8 mouse cellular contexts compared by ENCODE assay signal in genomic region chr2:25983159-25983907, GRCm38 (mm10). TPM values are rescaled to one million over a fixed set of nuclear protein-coding genes. Genes with fewer than 3 reads are reported as not detected.
DNase-seq lines count a peak whose midpoint lies in the region; ATAC-seq and TF ChIP-seq lines count a peak whose summit lies in the region.

TSS of gene Camsap1 (minus strand) at chr2:25983282.

- peak; percentile 50; the same call in 1 of the 2 replicates for TF ChIP-seq POLR2A in olfactory bulb, adult 2 months (IDR thresholded peaks at IDR 0.05; ENCODE audit: insufficient read depth, low read depth, low read length)
- TF ChIP-seq POLR2A in thymus, adult 2 months (IDR thresholded peaks at IDR 0.05; ENCODE audit: control insufficient read depth, extremely low read depth, insufficient read depth, low read length, poor library complexity), result peak; percentile 36; the same call in 1 of the 2 replicates

- no peaks in the 10 kb centered on the region for H3K9me3 ChIP-seq in G1E (replicated peaks)
- H3K9me3 ChIP-seq in forebrain, embryonic 16.5 days (ENCODE audit: control insufficient read depth, low read length), result no peaks in the 10 kb centered on the region
- H3K9me3 ChIP-seq in lung, embryonic 14.5 days (ENCODE audit: low read depth, low read length), result no peaks in the 10 kb centered on the region

- DNase-seq in G1E (ENCODE audit: low spot score), result peak; percentile 98
- peak; percentile 100 for DNase-seq in cerebellum, adult 18-20 months
- peak; percentile 98 for DNase-seq in heart, postnatal 36 days
- DNase-seq in layer of hippocampus, adult 2 months (ENCODE audit: low spot score in 2 of 2), result peak; percentile 95 to 99
- DNase-seq in lung, embryonic 14.5 days, result peak; percentile 99
- peak; percentile 99 for DNase-seq in thymus, adult 2 months

- H3K4me2 ChIP-seq in forebrain, embryonic 16.5 days (ENCODE audit: low read length), result peak within 1 kb of the TSS; percentile 73
- H3K4me2 ChIP-seq in lung, embryonic 14.5 days, result peak within 1 kb of the TSS; percentile 79

- intact Hi-C loops in heart, postnatal 36 days (cut with DNase I), result no loop called here

- ATAC-seq in G1E (ENCODE audit: extremely low read depth, insufficient number of reproducible peaks, low FRiP score, poor library complexity, severe bottlenecking), result peak; percentile 100
- peak; percentile 97 for ATAC-seq in forebrain, embryonic 16.5 days
- ATAC-seq in lung, embryonic 14.5 days (ENCODE audit: insufficient read depth), result peak; percentile 98

- peak within 1 kb of the TSS; percentile 96 for H3K9ac ChIP-seq in forebrain, embryonic 16.5 days (replicated peaks; ENCODE audit: low read depth, low read length)
- H3K9ac ChIP-seq in lung, embryonic 14.5 days, result peak within 1 kb of the TSS; percentile 95

- H3K36me3 ChIP-seq in G1E (replicated peaks), result peaks cover 21% of the 10 kb centered on the region
- H3K36me3 ChIP-seq in forebrain, embryonic 16.5 days (ENCODE audit: control insufficient read depth, insufficient read depth), result no peaks in the 10 kb centered on the region
- peaks cover 8% of the 10 kb centered on the region; the same call in 1 of the 2 replicates for H3K36me3 ChIP-seq in lung, embryonic 14.5 days (ENCODE audit: insufficient read depth)
- H3K36me3 ChIP-seq in thymus, adult 2 months (ENCODE audit: control insufficient read depth, insufficient read depth, low read length), result no peaks in the 10 kb centered on the region

- peak within 1 kb of the TSS; percentile 82 for H3K4me3 ChIP-seq in G1E (ENCODE audit: low read depth, low read length)
- peak within 1 kb of the TSS; percentile 88 for H3K4me3 ChIP-seq in forebrain, embryonic 16.5 days (replicated peaks; ENCODE audit: low read length)
- H3K4me3 ChIP-seq in layer of hippocampus, adult 2 months, result peak within 1 kb of the TSS; percentile 80
- peak within 1 kb of the TSS; percentile 94 for H3K4me3 ChIP-seq in lung, embryonic 14.5 days (ENCODE audit: low read depth, low read length)
- H3K4me3 ChIP-seq in olfactory bulb, adult 2 months (ENCODE audit: insufficient read depth, low read depth, low read length), result peak within 1 kb of the TSS; percentile 76
- peak within 1 kb of the TSS; percentile 76 for H3K4me3 ChIP-seq in thymus, adult 2 months (ENCODE audit: control insufficient read depth, insufficient read depth, low read length)

- H3K27ac ChIP-seq in forebrain, embryonic 16.5 days (ENCODE audit: low read length), result peak within 1 kb of the TSS; percentile 93
- H3K27ac ChIP-seq in layer of hippocampus, adult 2 months, result peak within 1 kb of the TSS; percentile 92
- peak within 1 kb of the TSS; percentile 83 for H3K27ac ChIP-seq in lung, embryonic 14.5 days (ENCODE audit: low read depth)
- peak within 1 kb of the TSS; percentile 60 for H3K27ac ChIP-seq in olfactory bulb, adult 2 months (ENCODE audit: insufficient read depth, low read depth, low read length)
- H3K27ac ChIP-seq in thymus, adult 2 months (ENCODE audit: control insufficient read depth, insufficient read depth, low read length), result no peak within 1 kb of the TSS

- peaks cover 46% of the 10 kb centered on the region for H3K4me1 ChIP-seq in G1E (ENCODE audit: insufficient read depth, low read depth, low read length)
- peaks cover 38% of the 10 kb centered on the region for H3K4me1 ChIP-seq in forebrain, embryonic 16.5 days (replicated peaks; ENCODE audit: control insufficient read depth, insufficient read depth, low read length)
- peaks cover 8% of the 10 kb centered on the region for H3K4me1 ChIP-seq in lung, embryonic 14.5 days (ENCODE audit: insufficient read depth)
- peaks cover 16% of the 10 kb centered on the region for H3K4me1 ChIP-seq in olfactory bulb, adult 2 months (ENCODE audit: control insufficient read depth, insufficient read depth, low read length)
- H3K4me1 ChIP-seq in thymus, adult 2 months (replicated peaks; ENCODE audit: control insufficient read depth, insufficient read depth, low read length), result peaks cover 12% of the 10 kb centered on the region

- no peak for TF ChIP-seq CTCF in G1E (IDR thresholded peaks at IDR 0.05; ENCODE audit: low read depth, low read length)
- TF ChIP-seq CTCF in layer of hippocampus, adult 2 months (conservative IDR thresholded peaks at IDR 0.05), result no peak
- TF ChIP-seq CTCF in lung, embryonic 14.5 days (IDR thresholded peaks at IDR 0.05; ENCODE audit: low read depth), result no peak
- TF ChIP-seq CTCF in olfactory bulb, adult 2 months (IDR thresholded peaks at IDR 0.05; ENCODE audit: insufficient read depth, low read depth, low read length), result no peak
- TF ChIP-seq CTCF in thymus, adult 2 months (IDR thresholded peaks at IDR 0.05; ENCODE audit: borderline replicate concordance, control insufficient read depth, extremely low read depth, insufficient read depth, low read length, poor library complexity), result peak; percentile 30; the same call in 1 of the 2 replicates

- under 1% methylated on average over 50 of the region's 64 CpGs for WGBS in forebrain, embryonic 16.5 days
- under 1% methylated on average over 53 of the region's 64 CpGs for WGBS in lung, embryonic 14.5 days
- WGBS in olfactory bulb, adult 2 months, result under 1% methylated on average over 63 of the region's 64 CpGs
- WGBS in thymus, adult 2 months, result 1% methylated on average over 54 of the region's 64 CpGs

- H3K27me3 ChIP-seq in G1E (ENCODE audit: insufficient read depth, low read length), result peaks cover 28% of the 10 kb centered on the region
- no peaks in the 10 kb centered on the region for H3K27me3 ChIP-seq in forebrain, embryonic 16.5 days (replicated peaks; ENCODE audit: control insufficient read depth, insufficient read depth, low read length)
- H3K27me3 ChIP-seq in lung, embryonic 14.5 days (ENCODE audit: insufficient read depth, low read length), result no peaks in the 10 kb centered on the region
- no peaks in the 10 kb centered on the region for H3K27me3 ChIP-seq in thymus, adult 2 months (ENCODE audit: control insufficient read depth, insufficient read depth, low read length)

RNA-seq across cellular contexts. Expression of gene Camsap1, which starts in this region (rescaled TPM):
- total RNA-seq in G1E (2014; fragmentation: Nextera tagmentation), result 21.6 and 28.9 TPM in 2 replicates
- 12.9 and 18.2 TPM in 2 replicates for total RNA-seq in G1E (2017)
- polyA plus RNA-seq in G1E (2012), result 4.8 and 5.1 TPM in 2 replicates
- polyA plus RNA-seq in forebrain, embryonic 16.5 days (2015; fragmentation: Nextera tagmentation; extraction: Ambion mirVana), result 70.2 and 75.4 TPM in 2 replicates
- total RNA-seq in heart, postnatal 36 days (2021), result 10 to 100 TPM; 37.9 to 46.2 TPM
- 100 to 1,000 TPM; 142 to 148 TPM for total RNA-seq in layer of hippocampus, adult 2 months (2021)
- 27.8 and 31.9 TPM in 2 replicates for polyA plus RNA-seq in lung, embryonic 14.5 days (2014; fragmentation: Nextera tagmentation; extraction: Ambion mirVana)
- polyA plus RNA-seq in olfactory bulb, adult 2 months (2012; ENCODE audit: insufficient read depth, insufficient read length, low replicate concordance, missing spikeins), result not detected in 2 replicates
- 20.7 and 21.7 TPM in 2 replicates for polyA plus RNA-seq in thymus, adult 2 months (2012; rRNA removed)
